Mouse (Mus musculus) kidney, embryonic 14.5 days (tissue): ENCODE measurements around the gene Fam98a. TPM values are rescaled to one million over a fixed set of nuclear protein-coding genes. Genes with fewer than 3 reads are reported as not detected.

Experiments used
- ATAC-seq: fragments of 200-750 bp; cut with Nextera tagmentation; 2 replicates; pipeline ENCODE4 v1.8.0; 2017; ENCODE audit warnings: moderate number of reproducible peaks, mild to moderate bottlenecking, moderate TSS enrichment, moderate library complexity; ENCODE audit not compliant: low FRiP score, low TSS enrichment
- H3K27ac ChIP-seq: fragments of 300-500 bp; sonication (generic); 2 replicates; pipeline ENCODE4 v1.5.1; 2014; ENCODE audit warnings: low read depth, mild to moderate bottlenecking, low read length, moderate library complexity, mixed read lengths
- H3K27me3 ChIP-seq: fragments of 300-500 bp; sonication (generic); 2 replicates; pipeline ENCODE4 v1.6.1; 2014; ENCODE audit warnings: mild to moderate bottlenecking, low read length; ENCODE audit not compliant: control insufficient read depth, insufficient read depth
- H3K36me3 ChIP-seq: fragments of 300-500 bp; sonication (generic); 2 replicates; pipeline ENCODE4 v1.6.1; 2014; ENCODE audit warnings: low read length, mixed read lengths; ENCODE audit not compliant: control insufficient read depth, insufficient read depth
- H3K4me1 ChIP-seq: fragments of 300-500 bp; sonication (generic); 2 replicates; pipeline ENCODE4 v1.6.1; 2014; ENCODE audit warnings: low read length, mixed read lengths; ENCODE audit not compliant: control insufficient read depth, insufficient read depth
- H3K4me2 ChIP-seq: fragments of 300-500 bp; sonication (generic); replicated peaks from 2 replicates; pipeline ENCODE4 v1.6.1; 2014; ENCODE audit warnings: low read depth, mild to moderate bottlenecking, low read length
- H3K4me3 ChIP-seq: fragments of 300-500 bp; sonication (generic); 2 replicates; pipeline ENCODE4 v1.5.1; 2014; ENCODE audit warnings: mild to moderate bottlenecking, low read length
- H3K9ac ChIP-seq: fragments of 300-500 bp; sonication (generic); 2 replicates; pipeline ENCODE4 v1.6.1; 2014; ENCODE audit warnings: low read depth, mild to moderate bottlenecking, low read length, moderate library complexity
- H3K9me3 ChIP-seq: fragments of 300-500 bp; sonication (generic); 2 replicates; pipeline ENCODE4 v1.6.1; 2016; ENCODE audit warnings: low read length; ENCODE audit not compliant: control insufficient read depth
- WGBS: fragments of 180-500 bp; shearing (Covaris S2); extraction: QIAGEN DNeasy Blood & Tissue Kit; methylation state at CpG from one replicate; pipeline ENCODE4 v1.1.7; 2014; 5-methylcytosine and 5-hydroxymethylcytosine counted together
- polyA plus RNA-seq: library from polyadenylated mRNA; unstranded; fragments of >200 nt; fragmentation: Nextera tagmentation; extraction: Ambion mirVana; gene quantifications from 2 replicates; pipeline ENCODE4 v1.2.1, GENCODE M21; 2014

The Fam98a gene
- 8.6 and 9.7 TPM in 2 replicates for polyA plus RNA-seq

- Histone ChIP-seq H3K4me1 (peaks cover 4% of the 10 kb centered on the region; the same call in 1 of the 2 replicates), H3K9me3 (no peaks in the 10 kb centered on the region), H3K4me2 (peak within 1 kb of the TSS; percentile 67), H3K27me3 (no peaks in the 10 kb centered on the region), H3K9ac (peak within 1 kb of the TSS; percentile 64), H3K27ac (peak within 1 kb of the TSS; percentile 38; the same call in 1 of the 2 replicates), H3K36me3 (peaks cover 7% of the 10 kb centered on the region; the same call in 1 of the 2 replicates), H3K4me3 (peak within 1 kb of the TSS; percentile 72)
- ATAC-seq = peak; percentile 99
- WGBS = under 1% methylated on average over 53 of the region's 56 CpGs
Observed at GRCm38 (mm10) chr17:75551512-75552400, at the start of gene Fam98a. Fam98a (minus strand) TSS chr17:75551946.

- H3K36me3 ChIP-seq = no peaks in the 10 kb centered on the region
- H3K9me3 ChIP-seq = no peaks in the 10 kb centered on the region
- no peak for ATAC-seq
- 81% methylated on average over 3 of the region's 3 CpGs for WGBS
- no peak overlapping the region for H3K4me3 ChIP-seq
- H3K27ac ChIP-seq = no peak overlapping the region
- no peaks in the 10 kb centered on the region for H3K4me1 ChIP-seq
- H3K9ac ChIP-seq = no peak overlapping the region
- H3K27me3 ChIP-seq = no peaks in the 10 kb centered on the region
- no peak overlapping the region for H3K4me2 ChIP-seq
Observed at GRCm38 (mm10) chr17:75598652-75599051, 46.9 kb upstream of the Fam98a start.

GRCm38 (mm10) chr17:75582738-75583137 lies 31.0 kb upstream of the Fam98a start:
- Histone ChIP-seq H3K27ac (no peak overlapping the region), H3K27me3 (no peaks in the 10 kb centered on the region), H3K36me3 (no peaks in the 10 kb centered on the region), H3K9me3 (no peaks in the 10 kb centered on the region), H3K9ac (no peak overlapping the region), H3K4me2 (no peak overlapping the region), H3K4me3 (no peak overlapping the region), H3K4me1 (no peaks in the 10 kb centered on the region)
- ATAC-seq = no peak
- 100% methylated on average over 1 of the region's 1 CpGs for WGBS

DNA sequence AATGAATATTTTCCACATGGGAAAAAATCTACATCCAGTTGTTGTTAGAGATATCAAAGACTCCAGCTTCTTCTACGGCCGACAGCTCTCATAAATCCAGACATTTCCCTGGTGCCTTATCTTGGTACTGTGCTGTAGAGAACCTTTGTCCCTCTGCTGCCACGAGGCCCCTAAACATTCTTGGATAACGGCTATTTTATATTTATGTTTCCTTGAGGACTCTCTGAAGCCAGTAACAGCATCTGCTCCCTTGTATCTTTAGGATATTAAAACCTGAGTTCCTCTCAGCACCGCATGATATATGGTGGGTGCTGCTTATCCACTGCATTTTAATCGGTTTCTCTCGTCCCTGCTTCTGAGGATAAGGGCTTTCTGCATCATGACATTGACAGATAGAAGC lies 23.9 kb upstream of the Fam98a start:
- no peaks in the 10 kb centered on the region for H3K9me3 ChIP-seq
- 33% methylated on average over 7 of the region's 7 CpGs for whole genome bisulfite sequencing
- no peaks in the 10 kb centered on the region for H3K36me3 ChIP-seq
- no peaks in the 10 kb centered on the region for H3K27me3 ChIP-seq
- no peak overlapping the region for H3K27ac ChIP-seq
- ATAC-seq = peak; percentile 80; the same call in 1 of the 2 replicates
- no peak overlapping the region for H3K4me2 ChIP-seq
- H3K4me1 ChIP-seq = no peaks in the 10 kb centered on the region
- H3K4me3 ChIP-seq = no peak overlapping the region
- no peak overlapping the region for H3K9ac ChIP-seq

GRCm38 (mm10) chr17:75558041-75558440 lies 6.3 kb upstream of the Fam98a start:
- no peak for ATAC-seq
- Histone ChIP-seq H3K4me3 (no peak overlapping the region), H3K4me2 (no peak overlapping the region), H3K4me1 (no peaks in the 10 kb centered on the region), H3K36me3 (no peaks in the 10 kb centered on the region), H3K9ac (no peak overlapping the region), H3K27ac (no peak overlapping the region), H3K27me3 (no peaks in the 10 kb centered on the region), H3K9me3 (peaks cover 5% of the 10 kb centered on the region; the same call in 1 of the 2 replicates)
- WGBS = 96% methylated on average over 2 of the region's 2 CpGs

GRCm38 (mm10) chr17:75557031-75557430 lies 5.3 kb upstream of the Fam98a start:
- H3K27ac ChIP-seq = no peak overlapping the region
- no peak overlapping the region for H3K4me3 ChIP-seq
- H3K27me3 ChIP-seq = no peaks in the 10 kb centered on the region
- H3K9ac ChIP-seq = no peak overlapping the region
- no peak overlapping the region for H3K4me2 ChIP-seq
- ATAC-seq = no peak
- no peaks in the 10 kb centered on the region for H3K36me3 ChIP-seq
- H3K4me1 ChIP-seq = no peaks in the 10 kb centered on the region
- peaks cover 3% of the 10 kb centered on the region; the same call in 1 of the 2 replicates for H3K9me3 ChIP-seq
- WGBS = 28% methylated on average over 3 of the region's 3 CpGs

- Histone ChIP-seq H3K4me3 (peak overlapping the region; percentile 72), H3K27ac (no peak overlapping the region), H3K4me2 (peak overlapping the region; percentile 67), H3K9ac (peak overlapping the region; percentile 64; the same call in 1 of the 2 replicates), H3K36me3 (peaks cover 9% of the 10 kb centered on the region; the same call in 1 of the 2 replicates), H3K4me1 (peaks cover 4% of the 10 kb centered on the region; the same call in 1 of the 2 replicates), H3K9me3 (no peaks in the 10 kb centered on the region), H3K27me3 (no peaks in the 10 kb centered on the region)
- 38% methylated on average over 11 of the region's 11 CpGs for WGBS
- ATAC-seq = peak; percentile 6; the same call in 1 of the 2 replicates
Observed at GRCm38 (mm10) chr17:75550771-75551413, 854 bp downstream of the Fam98a start.

- no peak for ATAC-seq
- peaks cover 50% of the 10 kb centered on the region for H3K36me3 ChIP-seq
- no peak overlapping the region for H3K27ac ChIP-seq
- no peak overlapping the region for H3K9ac ChIP-seq
- H3K27me3 ChIP-seq = no peaks in the 10 kb centered on the region
- H3K4me2 ChIP-seq = no peak overlapping the region
- no peaks in the 10 kb centered on the region for H3K4me1 ChIP-seq
- no peak overlapping the region for H3K4me3 ChIP-seq
- H3K9me3 ChIP-seq = no peaks in the 10 kb centered on the region
- 84% methylated on average over 7 of the region's 7 CpGs for WGBS
Observed at GRCm38 (mm10) chr17:75544262-75544661, 7.5 kb downstream of the Fam98a start.

- Histone ChIP-seq H3K4me2 (no peak overlapping the region), H3K4me1 (no peaks in the 10 kb centered on the region), H3K27ac (no peak overlapping the region), H3K9me3 (no peaks in the 10 kb centered on the region), H3K9ac (no peak overlapping the region), H3K4me3 (no peak overlapping the region), H3K36me3 (peaks cover 59% of the 10 kb centered on the region), H3K27me3 (no peaks in the 10 kb centered on the region)
- no peak for ATAC-seq
- WGBS = 77% methylated on average over 7 of the region's 7 CpGs
Observed at GRCm38 (mm10) chr17:75543434-75543833, 8.3 kb downstream of the Fam98a start.
